Mouse (Mus musculus): ENCODE results near the gene Zfp653. TPM values are rescaled to one million over a fixed set of nuclear protein-coding genes. Genes with fewer than 3 reads are reported as not detected.

The Zfp653 gene
- polyA plus RNA-seq, 1 experiment: 52.0 TPM

GRCm38 (mm10) chr9:22047329-22047728 lies 23.8 kb downstream of the Zfp653 start:
- Histone ChIP-seq H3K27me3 (ENCODE audit: control insufficient read depth, insufficient read depth, low read length) (peaks cover 10% of the 10 kb centered on the region; the same call in 1 of the 2 replicates), H3K27ac (ENCODE audit: control insufficient read depth, insufficient read depth, low read length) (no peak overlapping the region), H3K36me3 (ENCODE audit: control insufficient read depth, insufficient read depth, low read length) (no peaks in the 10 kb centered on the region), H3K4me1 (replicated peaks; ENCODE audit: control insufficient read depth, insufficient read depth, low read length) (peaks cover 17% of the 10 kb centered on the region), H3K4me3 (ENCODE audit: control insufficient read depth, insufficient read depth, low read length) (no peak overlapping the region)
- WGBS: 69% methylated on average over 9 of the region's 9 CpGs
- DNase-seq: no peak
- no peak for TF ChIP-seq CTCF (IDR thresholded peaks at IDR 0.05; ENCODE audit: borderline replicate concordance, control insufficient read depth, extremely low read depth, insufficient read depth, low read length, poor library complexity)
- no peak for TF ChIP-seq POLR2A (IDR thresholded peaks at IDR 0.05; ENCODE audit: control insufficient read depth, extremely low read depth, insufficient read depth, low read length, poor library complexity)

- no peak overlapping the region for H3K27ac ChIP-seq (ENCODE audit: control insufficient read depth, insufficient read depth, low read length)
- 69% methylated on average over 2 of the region's 2 CpGs for WGBS
- no peaks in the 10 kb centered on the region for H3K36me3 ChIP-seq (ENCODE audit: control insufficient read depth, insufficient read depth, low read length)
- DNase-seq: no peak
- H3K4me3 ChIP-seq (ENCODE audit: control insufficient read depth, insufficient read depth, low read length): no peak overlapping the region
- H3K4me1 ChIP-seq (replicated peaks; ENCODE audit: control insufficient read depth, insufficient read depth, low read length): no peaks in the 10 kb centered on the region
- H3K27me3 ChIP-seq (ENCODE audit: control insufficient read depth, insufficient read depth, low read length): no peaks in the 10 kb centered on the region
- no peak for TF ChIP-seq POLR2A (IDR thresholded peaks at IDR 0.05; ENCODE audit: control insufficient read depth, extremely low read depth, insufficient read depth, low read length, poor library complexity)
- no peak for TF ChIP-seq CTCF (IDR thresholded peaks at IDR 0.05; ENCODE audit: borderline replicate concordance, control insufficient read depth, extremely low read depth, insufficient read depth, low read length, poor library complexity)
Measured at GRCm38 (mm10) chr9:22041832-22042231, 29.3 kb downstream of the Zfp653 start.

- Histone ChIP-seq H3K27ac (ENCODE audit: control insufficient read depth, insufficient read depth, low read length) (no peak overlapping the region), H3K27me3 (ENCODE audit: control insufficient read depth, insufficient read depth, low read length) (no peaks in the 10 kb centered on the region), H3K36me3 (ENCODE audit: control insufficient read depth, insufficient read depth, low read length) (no peaks in the 10 kb centered on the region), H3K4me1 (replicated peaks; ENCODE audit: control insufficient read depth, insufficient read depth, low read length) (no peaks in the 10 kb centered on the region), H3K4me3 (ENCODE audit: control insufficient read depth, insufficient read depth, low read length) (no peak overlapping the region)
- TF ChIP-seq POLR2A (IDR thresholded peaks at IDR 0.05; ENCODE audit: control insufficient read depth, extremely low read depth, insufficient read depth, low read length, poor library complexity): no peak
- DNase-seq: no peak
- 85% methylated on average over 10 of the region's 10 CpGs for WGBS
Measured at GRCm38 (mm10) chr9:22037826-22038225, 33.4 kb downstream of the Zfp653 start.

- 78% methylated on average over 6 of the region's 6 CpGs for WGBS
- Histone ChIP-seq H3K27ac (ENCODE audit: control insufficient read depth, insufficient read depth, low read length) (no peak overlapping the region), H3K36me3 (ENCODE audit: control insufficient read depth, insufficient read depth, low read length) (no peaks in the 10 kb centered on the region), H3K4me3 (ENCODE audit: control insufficient read depth, insufficient read depth, low read length) (no peak overlapping the region), H3K27me3 (ENCODE audit: control insufficient read depth, insufficient read depth, low read length) (no peaks in the 10 kb centered on the region), H3K4me1 (replicated peaks; ENCODE audit: control insufficient read depth, insufficient read depth, low read length) (no peaks in the 10 kb centered on the region)
- no peak for DNase-seq
- no peak for TF ChIP-seq CTCF (IDR thresholded peaks at IDR 0.05; ENCODE audit: borderline replicate concordance, control insufficient read depth, extremely low read depth, insufficient read depth, low read length, poor library complexity)
- no peak for TF ChIP-seq POLR2A (IDR thresholded peaks at IDR 0.05; ENCODE audit: control insufficient read depth, extremely low read depth, insufficient read depth, low read length, poor library complexity)
Measured at GRCm38 (mm10) chr9:22035300-22036044, 35.7 kb downstream of the Zfp653 start.

DNA sequence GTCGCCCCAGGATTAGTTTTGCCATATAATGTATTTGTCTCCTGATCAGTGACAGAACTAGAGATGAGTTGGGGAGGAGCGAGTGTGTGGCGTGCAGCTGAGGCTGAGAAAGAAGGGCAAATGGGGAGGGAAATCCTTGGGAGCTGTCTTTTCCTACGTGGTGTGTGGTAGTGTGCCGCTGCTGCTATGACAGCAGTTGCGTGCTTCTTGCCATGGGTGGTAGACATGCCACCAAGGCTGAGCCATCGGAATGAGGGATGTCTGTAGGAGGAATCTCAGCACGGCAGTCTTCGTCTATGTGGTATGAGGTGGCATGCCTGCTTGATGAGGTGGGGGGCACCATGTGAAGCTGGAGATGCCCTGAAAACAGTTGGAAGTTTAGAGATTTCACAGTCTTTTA lies 40.8 kb downstream of the Zfp653 start:
- H3K27ac ChIP-seq (ENCODE audit: control insufficient read depth, insufficient read depth, low read length): no peak overlapping the region
- 96% methylated on average over 9 of the region's 9 CpGs for WGBS
- no peak for DNase-seq
- no peaks in the 10 kb centered on the region for H3K36me3 ChIP-seq (ENCODE audit: control insufficient read depth, insufficient read depth, low read length)
- no peak overlapping the region for H3K4me3 ChIP-seq (ENCODE audit: control insufficient read depth, insufficient read depth, low read length)
- no peaks in the 10 kb centered on the region for H3K27me3 ChIP-seq (ENCODE audit: control insufficient read depth, insufficient read depth, low read length)
- no peaks in the 10 kb centered on the region for H3K4me1 ChIP-seq (replicated peaks; ENCODE audit: control insufficient read depth, insufficient read depth, low read length)
- no peak for TF ChIP-seq CTCF (IDR thresholded peaks at IDR 0.05; ENCODE audit: borderline replicate concordance, control insufficient read depth, extremely low read depth, insufficient read depth, low read length, poor library complexity)
- TF ChIP-seq POLR2A (IDR thresholded peaks at IDR 0.05; ENCODE audit: control insufficient read depth, extremely low read depth, insufficient read depth, low read length, poor library complexity): no peak

- Histone ChIP-seq H3K4me1 (replicated peaks; ENCODE audit: control insufficient read depth, insufficient read depth, low read length) (no peaks in the 10 kb centered on the region), H3K4me3 (ENCODE audit: control insufficient read depth, insufficient read depth, low read length) (no peak overlapping the region), H3K36me3 (ENCODE audit: control insufficient read depth, insufficient read depth, low read length) (no peaks in the 10 kb centered on the region), H3K27me3 (ENCODE audit: control insufficient read depth, insufficient read depth, low read length) (no peaks in the 10 kb centered on the region), H3K27ac (ENCODE audit: control insufficient read depth, insufficient read depth, low read length) (no peak overlapping the region)
- 73% methylated on average over 7 of the region's 7 CpGs for WGBS
- no peak for TF ChIP-seq POLR2A (IDR thresholded peaks at IDR 0.05; ENCODE audit: control insufficient read depth, extremely low read depth, insufficient read depth, low read length, poor library complexity)
- TF ChIP-seq CTCF (IDR thresholded peaks at IDR 0.05; ENCODE audit: borderline replicate concordance, control insufficient read depth, extremely low read depth, insufficient read depth, low read length, poor library complexity): no peak
- no peak for DNase-seq
Measured at GRCm38 (mm10) chr9:22028467-22028866, 42.7 kb downstream of the Zfp653 start.

GRCm38 (mm10) chr9:22024592-22024991 lies 46.6 kb downstream of the Zfp653 start:
- H3K27me3 ChIP-seq (ENCODE audit: control insufficient read depth, insufficient read depth, low read length): no peaks in the 10 kb centered on the region
- H3K36me3 ChIP-seq (ENCODE audit: control insufficient read depth, insufficient read depth, low read length): no peaks in the 10 kb centered on the region
- no peaks in the 10 kb centered on the region for H3K4me1 ChIP-seq (replicated peaks; ENCODE audit: control insufficient read depth, insufficient read depth, low read length)
- H3K27ac ChIP-seq (ENCODE audit: control insufficient read depth, insufficient read depth, low read length): no peak overlapping the region
- TF ChIP-seq CTCF (IDR thresholded peaks at IDR 0.05; ENCODE audit: borderline replicate concordance, control insufficient read depth, extremely low read depth, insufficient read depth, low read length, poor library complexity) (no peak), POLR2A (IDR thresholded peaks at IDR 0.05; ENCODE audit: control insufficient read depth, extremely low read depth, insufficient read depth, low read length, poor library complexity) (no peak)
- WGBS: 88% methylated on average over 8 of the region's 8 CpGs
- no peak for DNase-seq
- no peak overlapping the region for H3K4me3 ChIP-seq (ENCODE audit: control insufficient read depth, insufficient read depth, low read length)

Data from thymus, adult 2 months (tissue).